8 mouse cellular contexts compared by ENCODE assay signal in genomic region chr12:111504904-111505303, GRCm38 (mm10). TPM values are rescaled to one million over a fixed set of nuclear protein-coding genes. Genes with fewer than 3 reads are reported as not detected.
DNase-seq lines count a peak whose midpoint lies in the region; ATAC-seq and TF ChIP-seq lines count a peak whose summit lies in the region.

No protein-coding gene starts in this region.

- peak overlapping the region; percentile 44 for H3K4me3 ChIP-seq in ES-Bruce4 (ENCODE audit: low read depth, low read length)
- H3K4me3 ChIP-seq in forebrain, embryonic 14.5 days (ENCODE audit: low read depth, low read length): peak overlapping the region; percentile 17; the same call in 1 of the 2 replicates
- H3K4me3 ChIP-seq in liver, postnatal 0 days (ENCODE audit: low read depth, low read length): no peak overlapping the region
- peak overlapping the region; percentile 4; the same call in 1 of the 2 replicates for H3K4me3 ChIP-seq in neural tube, embryonic 14.5 days (ENCODE audit: low read depth, low read length)
- no peak overlapping the region; the same call in 1 of the 2 replicates for H3K4me3 ChIP-seq in testis, adult 2 months (ENCODE audit: control insufficient read depth, low read depth, low read length)

- H3K4me2 ChIP-seq in forebrain, embryonic 14.5 days (ENCODE audit: low read length): peak overlapping the region; percentile 40
- H3K4me2 ChIP-seq in liver, postnatal 0 days (ENCODE audit: low read depth, low read length): peak overlapping the region; percentile 29; the same call in 1 of the 2 replicates
- H3K4me2 ChIP-seq in neural tube, embryonic 14.5 days (ENCODE audit: low read depth, low read length): peak overlapping the region; percentile 36

- TF ChIP-seq EP300 in ES-Bruce4 (IDR thresholded peaks at IDR 0.05; ENCODE audit: insufficient read depth, low read depth, low read length): 0 out of 2 replicates have a peak, but pooled peaks have one; percentile 44
- 0 out of 2 replicates have a peak, but pooled peaks have one; percentile 1 for TF ChIP-seq EP300 in liver, postnatal 0 days (IDR thresholded peaks at IDR 0.05; ENCODE audit: low read depth)

- peak; percentile 93 for DNase-seq in forebrain, embryonic 14.5 days (ENCODE audit: low spot score)
- DNase-seq in heart, postnatal 14 days: peak; percentile 94 to 96
- peak; percentile 96 for DNase-seq in layer of hippocampus, adult 11-12 months (ENCODE audit: low spot score)
- peak; percentile 91 for DNase-seq in liver, postnatal 0 days

- H3K4me1 ChIP-seq in ES-Bruce4 (ENCODE audit: control insufficient read depth, insufficient read depth, low read length): peaks cover 10% of the 10 kb centered on the region
- peaks cover 9% of the 10 kb centered on the region for H3K4me1 ChIP-seq in forebrain, embryonic 14.5 days (ENCODE audit: control insufficient read depth, insufficient read depth, low read length)
- no peaks in the 10 kb centered on the region; the same call in 1 of the 2 replicates for H3K4me1 ChIP-seq in liver, postnatal 0 days (ENCODE audit: insufficient read depth)
- H3K4me1 ChIP-seq in neural tube, embryonic 14.5 days (ENCODE audit: control insufficient read depth, insufficient read depth, low read length): no peaks in the 10 kb centered on the region
- peaks cover 7% of the 10 kb centered on the region for H3K4me1 ChIP-seq in testis, adult 2 months (ENCODE audit: control insufficient read depth, insufficient read depth, low read length)

- TF ChIP-seq POLR2A in ES-Bruce4 (IDR thresholded peaks at IDR 0.05; ENCODE audit: insufficient read depth, low read length): no peak
- no peak for TF ChIP-seq POLR2A in testis, adult 2 months (IDR thresholded peaks at IDR 0.05; ENCODE audit: control insufficient read depth, low read depth, low read length)

- ATAC-seq in cerebellum, adult (ENCODE audit: insufficient number of reproducible peaks, low FRiP score, low TSS enrichment): peak; percentile 78
- peak; percentile 84 for ATAC-seq in forebrain, embryonic 14.5 days
- peak; percentile 70 for ATAC-seq in liver, postnatal 0 days
- peak; percentile 73; the same call in 1 of the 2 replicates for ATAC-seq in neural tube, embryonic 14.5 days (ENCODE audit: low read depth)

- intact Hi-C loops in heart, postnatal 14 days (cut with DNase I): loop anchor here (1.0 kb wide), 1 partner anchor 80 kb away; no protein-coding TSS in a partner anchor

- 3% methylated on average over 12 of the region's 12 CpGs for WGBS in forebrain, embryonic 14.5 days
- 5% methylated on average over 12 of the region's 12 CpGs for WGBS in liver, postnatal 0 days (ENCODE audit: insufficient replicate concordance)
- WGBS in neural tube, embryonic 14.5 days: 4% methylated on average over 12 of the region's 12 CpGs

- H3K9me3 ChIP-seq in ES-Bruce4 (replicated peaks; ENCODE audit: control insufficient read depth, insufficient read depth, low read length, poor library complexity, severe bottlenecking): no peaks in the 10 kb centered on the region; the same call in 1 of the 2 replicates
- no peaks in the 10 kb centered on the region for H3K9me3 ChIP-seq in forebrain, embryonic 14.5 days (replicated peaks; ENCODE audit: control insufficient read depth, low read length)
- H3K9me3 ChIP-seq in liver, postnatal 0 days (ENCODE audit: low read length): no peaks in the 10 kb centered on the region; the same call in 1 of the 2 replicates
- H3K9me3 ChIP-seq in neural tube, embryonic 14.5 days (ENCODE audit: control insufficient read depth, low read length): no peaks in the 10 kb centered on the region

- H3K27ac ChIP-seq in ES-Bruce4 (ENCODE audit: insufficient read depth, low read length): no peak overlapping the region
- H3K27ac ChIP-seq in forebrain, embryonic 14.5 days (ENCODE audit: low read depth, low read length): no peak overlapping the region
- no peak overlapping the region for H3K27ac ChIP-seq in liver, postnatal 0 days (ENCODE audit: low read depth)
- no peak overlapping the region for H3K27ac ChIP-seq in neural tube, embryonic 14.5 days (ENCODE audit: low read depth, low read length)
- no peak overlapping the region for H3K27ac ChIP-seq in testis, adult 2 months (ENCODE audit: control insufficient read depth, insufficient read depth, low read depth, low read length)

- H3K9ac ChIP-seq in ES-Bruce4 (ENCODE audit: low read depth, poor library complexity, severe bottlenecking): no peak overlapping the region
- H3K9ac ChIP-seq in forebrain, embryonic 14.5 days (ENCODE audit: low read length): 0 out of 2 replicates have a peak overlapping the region, but pooled peaks have one; percentile 2
- no peak overlapping the region for H3K9ac ChIP-seq in liver, postnatal 0 days (replicated peaks)
- H3K9ac ChIP-seq in neural tube, embryonic 14.5 days (replicated peaks; ENCODE audit: low read depth, low read length): no peak overlapping the region

- no peaks in the 10 kb centered on the region for H3K27me3 ChIP-seq in ES-Bruce4 (ENCODE audit: control insufficient read depth, insufficient read depth, low read length, poor library complexity, severe bottlenecking)
- H3K27me3 ChIP-seq in forebrain, embryonic 14.5 days (replicated peaks; ENCODE audit: control insufficient read depth, insufficient read depth, low read length): no peaks in the 10 kb centered on the region
- H3K27me3 ChIP-seq in liver, postnatal 0 days (ENCODE audit: insufficient read depth, low read length): no peaks in the 10 kb centered on the region
- no peaks in the 10 kb centered on the region for H3K27me3 ChIP-seq in neural tube, embryonic 14.5 days (ENCODE audit: control insufficient read depth, insufficient read depth, low read length)
- H3K27me3 ChIP-seq in testis, adult 2 months (ENCODE audit: control insufficient read depth, insufficient read depth, low read length): no peaks in the 10 kb centered on the region

- peak; percentile 90 for TF ChIP-seq CTCF in ES-Bruce4 (IDR thresholded peaks at IDR 0.05; ENCODE audit: low read depth, low read length)
- TF ChIP-seq CTCF in liver, postnatal 0 days (IDR thresholded peaks at IDR 0.05; ENCODE audit: low read depth): peak; percentile 97
- peak; percentile 85; the same call in 1 of the 2 replicates for TF ChIP-seq CTCF in testis, adult 2 months (IDR thresholded peaks at IDR 0.05; ENCODE audit: control insufficient read depth, insufficient read depth, insufficient replicate concordance, low read depth, low read length)

- no peaks in the 10 kb centered on the region for H3K36me3 ChIP-seq in ES-Bruce4 (ENCODE audit: control insufficient read depth, insufficient read depth, low read length, poor library complexity, severe bottlenecking)
- no peaks in the 10 kb centered on the region for H3K36me3 ChIP-seq in forebrain, embryonic 14.5 days (ENCODE audit: control insufficient read depth, insufficient read depth, low read length)
- no peaks in the 10 kb centered on the region for H3K36me3 ChIP-seq in liver, postnatal 0 days (replicated peaks; ENCODE audit: insufficient read depth, low read length)
- no peaks in the 10 kb centered on the region for H3K36me3 ChIP-seq in neural tube, embryonic 14.5 days (ENCODE audit: control insufficient read depth, insufficient read depth, low read length)
- H3K36me3 ChIP-seq in testis, adult 2 months (ENCODE audit: control insufficient read depth, insufficient read depth, low read length): no peaks in the 10 kb centered on the region

RNA-seq across cellular contexts. Expression of gene Gm266, which starts 19.3 kb away (rescaled TPM):
- 0.93 and 1.3 TPM in 2 replicates for polyA plus RNA-seq in ES-Bruce4 (2011; ENCODE audit: insufficient read depth, insufficient read length, low read depth, missing spikeins)
- 0.84 and 0.99 TPM in 2 replicates for polyA plus RNA-seq in forebrain, embryonic 14.5 days (2014; fragmentation: Nextera tagmentation; extraction: Ambion mirVana)
- total RNA-seq in heart, postnatal 14 days (2021): 1 to 10 TPM; 1.2 to 1.7 TPM
- polyA plus RNA-seq in liver, postnatal 0 days (2015; fragmentation: Nextera tagmentation; extraction: Ambion mirVana): 0.49 and 0.54 TPM in 2 replicates
- polyA plus RNA-seq in neural tube, embryonic 14.5 days (2014; fragmentation: Nextera tagmentation; extraction: Ambion mirVana): 1.3 and 1.5 TPM in 2 replicates
- polyA plus RNA-seq in testis, adult 2 months (2012; rRNA removed): 1.7 and 1.8 TPM in 2 replicates

RNA-seq across cellular contexts. Expression of gene Eif5, which starts 32.9 kb away (rescaled TPM):
- 315 and 323 TPM in 2 replicates for polyA plus RNA-seq in ES-Bruce4 (2011; ENCODE audit: insufficient read depth, insufficient read length, low read depth, missing spikeins)
- polyA plus RNA-seq in forebrain, embryonic 14.5 days (2014; fragmentation: Nextera tagmentation; extraction: Ambion mirVana): 452 and 491 TPM in 2 replicates
- 100 to 1,000 TPM; 155 to 167 TPM for total RNA-seq in heart, postnatal 14 days (2021)
- polyA plus RNA-seq in liver, postnatal 0 days (2015; fragmentation: Nextera tagmentation; extraction: Ambion mirVana): 520 and 559 TPM in 2 replicates
- 518 and 558 TPM in 2 replicates for polyA plus RNA-seq in neural tube, embryonic 14.5 days (2014; fragmentation: Nextera tagmentation; extraction: Ambion mirVana)
- 280 and 283 TPM in 2 replicates for polyA plus RNA-seq in testis, adult 2 months (2012; rRNA removed)

Comparison
In these comparisons a context has a peak if more than half of its experiments do, and no peak if none do; other contexts are left out.
1. H3K4me3 ChIP-seq: peak in ES-Bruce4 (single experiment), forebrain, embryonic 14.5 days (single experiment) and neural tube, embryonic 14.5 days (single experiment); none in liver, postnatal 0 days (single experiment) and testis, adult 2 months (single experiment).
2. Peak in every context shown above with its lines, with median percentiles within 50 percentile points of each other: CTCF ChIP-seq, ATAC-seq, DNase-seq and H3K4me2 ChIP-seq.